Mouse (Mus musculus) intestine, embryonic 16.5 days (tissue): ENCODE measurements around the gene Cyb5b. TPM values are rescaled to one million over a fixed set of nuclear protein-coding genes. Genes with fewer than 3 reads are reported as not detected.
"Not testable (repeated sequence)": the region's sequence is repeated elsewhere in the genome, so short reads cannot be mapped to it uniquely, and the experiment has no call there.

Experiments used
- ATAC-seq: fragments of 200-750 bp; cut with Nextera tagmentation; 2 replicates; pipeline ENCODE4 v1.8.0; 2017; ENCODE audit warnings: moderate TSS enrichment, moderate library complexity
- H3K27ac ChIP-seq: fragments of 300-500 bp; sonication (generic); 2 replicates; pipeline ENCODE4 v1.5.1; 2014; ENCODE audit warnings: mild to moderate bottlenecking, low read length
- H3K27me3 ChIP-seq: fragments of 300-500 bp; sonication (generic); replicated peaks from 2 replicates; pipeline ENCODE4 v1.6.1; 2014; ENCODE audit warnings: low read length, control low read depth, mixed read lengths; ENCODE audit not compliant: control insufficient read depth, insufficient read depth
- H3K36me3 ChIP-seq: fragments of 300-500 bp; sonication (generic); 2 replicates; pipeline ENCODE4 v1.6.1; 2014; ENCODE audit warnings: low read length, control low read depth; ENCODE audit not compliant: control insufficient read depth, insufficient read depth
- H3K4me1 ChIP-seq: fragments of 300-500 bp; sonication (generic); 2 replicates; pipeline ENCODE4 v1.6.1; 2014; ENCODE audit warnings: low read length, control low read depth, mixed read lengths; ENCODE audit not compliant: control insufficient read depth, insufficient read depth
- H3K4me2 ChIP-seq: fragments of 300-500 bp; sonication (generic); 2 replicates; pipeline ENCODE4 v1.6.1; 2014; ENCODE audit warnings: low read depth, low read length, control low read depth
- H3K4me3 ChIP-seq: fragments of 300-500 bp; sonication (generic); 2 replicates; pipeline ENCODE4 v1.5.1; 2014; ENCODE audit warnings: mild to moderate bottlenecking, low read length
- H3K9ac ChIP-seq: fragments of 300-500 bp; sonication (generic); 2 replicates; pipeline ENCODE4 v1.6.1; 2014; ENCODE audit warnings: low read depth, low read length
- H3K9me3 ChIP-seq: fragments of 300-500 bp; sonication (generic); 2 replicates; pipeline ENCODE4 v1.6.1; 2016; ENCODE audit warnings: low read length, control low read depth; ENCODE audit not compliant: control insufficient read depth
- WGBS: fragments of 180-500 bp; shearing (Covaris S2); extraction: QIAGEN DNeasy Blood & Tissue Kit; methylation state at CpG from one replicate; pipeline ENCODE4 v1.1.7; 2014; 5-methylcytosine and 5-hydroxymethylcytosine counted together
- polyA plus RNA-seq: library from polyadenylated mRNA; unstranded; fragments of >200 nt; fragmentation: Nextera tagmentation; extraction: Ambion mirVana; gene quantifications from 2 replicates; pipeline ENCODE4 v1.2.1, GENCODE M21; 2015

Cyb5b gene
- polyA plus RNA-seq, 1 experiment from 2014 or later: 155 TPM

DNA sequence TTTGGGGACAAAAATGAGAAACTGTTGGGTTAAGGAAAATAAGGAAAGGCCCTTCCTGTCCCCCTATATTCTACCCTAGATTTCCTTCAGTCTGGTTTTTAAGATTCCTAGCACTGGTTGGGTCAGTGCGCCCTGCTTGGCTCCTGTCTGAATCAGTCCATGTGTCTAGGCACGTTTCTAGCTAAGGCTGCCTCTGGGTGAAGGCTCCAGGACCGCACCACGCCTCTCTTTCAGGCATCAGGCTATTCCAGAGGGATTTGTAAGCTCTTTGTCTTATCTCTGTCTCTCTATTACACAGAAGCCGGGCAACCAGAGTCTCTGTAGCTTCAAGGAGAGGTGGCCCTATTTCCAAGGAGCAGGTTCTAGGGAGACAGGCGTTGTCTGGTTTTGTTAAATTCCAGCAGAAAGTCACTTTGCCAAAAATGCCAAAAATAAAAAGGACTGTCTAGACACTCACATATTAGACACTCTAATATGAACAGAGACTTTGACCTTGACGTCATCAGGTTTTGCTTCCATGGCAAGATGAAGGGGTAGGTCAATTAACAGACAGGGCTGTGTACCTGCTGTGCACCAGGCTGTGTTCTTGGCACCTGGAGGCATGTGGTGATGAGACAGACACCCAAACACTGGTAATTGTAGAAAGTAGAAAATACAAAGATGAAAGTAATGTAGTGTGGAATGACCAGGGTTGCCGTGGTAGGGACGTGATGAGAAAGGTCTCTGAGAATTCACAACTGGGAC, 56.5 kb downstream of the Cyb5b start:
- peaks cover 3% of the 10 kb centered on the region; the same call in 1 of the 2 replicates for H3K4me1 ChIP-seq
- no peaks in the 10 kb centered on the region for H3K27me3 ChIP-seq
- WGBS: 75% methylated on average over 9 of the region's 9 CpGs
- no peaks in the 10 kb centered on the region for H3K36me3 ChIP-seq
- H3K9ac ChIP-seq: no peak overlapping the region
- no peak overlapping the region for H3K4me2 ChIP-seq
- no peaks in the 10 kb centered on the region for H3K9me3 ChIP-seq
- no peak for ATAC-seq
- H3K27ac ChIP-seq: no peak overlapping the region
- no peak overlapping the region for H3K4me3 ChIP-seq

DNA sequence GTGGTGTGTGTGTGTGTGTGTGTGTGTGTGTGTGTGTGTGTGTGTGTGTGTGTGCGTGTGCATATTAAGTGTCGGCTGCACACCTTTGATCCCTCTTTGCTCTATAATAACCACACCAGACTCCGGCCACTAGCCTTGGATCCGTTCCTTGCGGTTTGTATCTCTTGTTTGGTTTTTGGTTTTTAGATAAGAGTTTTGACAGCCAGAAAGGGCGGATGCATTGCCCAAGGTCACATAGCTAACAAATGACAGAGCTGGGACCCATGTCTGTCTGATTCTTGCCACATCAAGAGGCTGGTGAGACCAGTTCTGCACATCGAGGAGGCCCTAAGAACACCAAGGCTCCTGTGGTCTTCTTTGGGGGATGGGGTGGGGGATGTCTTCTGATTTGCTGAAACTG, 58.7 kb downstream of the Cyb5b start:
- no peak overlapping the region for H3K27ac ChIP-seq
- 68% methylated on average over 7 of the region's 7 CpGs for WGBS
- no peaks in the 10 kb centered on the region for H3K27me3 ChIP-seq
- peaks cover 3% of the 10 kb centered on the region; the same call in 1 of the 2 replicates for H3K4me1 ChIP-seq
- H3K36me3 ChIP-seq: no peaks in the 10 kb centered on the region
- H3K4me2 ChIP-seq: no peak overlapping the region
- ATAC-seq: no peak
- no peaks in the 10 kb centered on the region for H3K9me3 ChIP-seq
- H3K9ac ChIP-seq: no peak overlapping the region
- H3K4me3 ChIP-seq: no peak overlapping the region

DNA sequence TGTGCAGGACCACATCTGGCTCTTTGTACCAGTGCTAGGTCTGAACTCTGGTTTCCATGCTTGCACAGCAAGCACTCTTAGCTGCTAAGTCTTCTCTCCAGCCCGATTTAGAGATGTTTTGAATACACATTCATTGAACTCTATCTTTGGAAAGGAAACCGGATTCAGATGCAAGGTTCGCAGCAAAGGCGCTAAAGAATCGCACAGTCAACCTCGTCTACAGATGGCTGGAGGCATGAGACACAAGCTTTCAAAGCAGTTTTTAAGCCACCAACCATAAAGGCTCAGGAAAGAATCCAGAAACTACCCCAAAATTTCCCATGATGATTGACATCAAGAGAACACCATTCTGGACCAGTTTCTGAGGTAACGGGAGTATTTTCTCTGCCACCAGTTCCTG, 61.6 kb downstream of the Cyb5b start:
- H3K27me3 ChIP-seq: no peaks in the 10 kb centered on the region
- H3K4me2 ChIP-seq: no peak overlapping the region
- ATAC-seq: no peak
- H3K27ac ChIP-seq: no peak overlapping the region
- no peaks in the 10 kb centered on the region for H3K36me3 ChIP-seq
- 91% methylated on average over 7 of the region's 7 CpGs for WGBS
- H3K4me1 ChIP-seq: no peaks in the 10 kb centered on the region
- H3K9ac ChIP-seq: no peak overlapping the region
- no peaks in the 10 kb centered on the region for H3K9me3 ChIP-seq
- H3K4me3 ChIP-seq: no peak overlapping the region

DNA sequence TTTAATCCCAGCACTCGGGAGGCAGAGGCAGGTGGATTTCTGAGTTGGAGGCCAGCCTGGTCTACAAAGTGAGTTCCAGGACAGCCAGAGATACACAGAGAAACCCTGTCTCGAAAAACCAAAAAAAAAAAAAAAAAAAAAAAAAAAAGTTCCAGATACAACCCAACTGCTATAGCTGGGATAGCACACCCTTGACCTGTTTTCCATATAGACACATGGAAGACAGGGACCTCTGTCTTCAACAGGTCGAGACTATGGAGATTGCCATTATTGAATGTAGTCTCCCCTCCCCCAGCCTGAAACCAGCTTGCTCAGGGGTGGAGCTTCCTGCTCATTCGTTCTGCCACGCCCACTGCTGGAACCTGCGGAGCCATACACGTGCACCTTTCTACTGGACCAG, 66.8 kb downstream of the Cyb5b start:
- H3K4me3 ChIP-seq, H3K36me3 ChIP-seq, H3K27me3 ChIP-seq, H3K9me3 ChIP-seq, H3K4me1 ChIP-seq, H3K27ac ChIP-seq, ATAC-seq, H3K4me2 ChIP-seq, H3K9ac ChIP-seq: not testable (repeated sequence)
- 61% methylated on average over 7 of the region's 7 CpGs for WGBS

- Histone ChIP-seq H3K27ac (no peak overlapping the region), H3K4me1 (peaks cover 3% of the 10 kb centered on the region; the same call in 1 of the 2 replicates), H3K27me3 (no peaks in the 10 kb centered on the region), H3K9ac (no peak overlapping the region), H3K36me3 (no peaks in the 10 kb centered on the region), H3K4me2 (no peak overlapping the region), H3K9me3 (no peaks in the 10 kb centered on the region), H3K4me3 (no peak overlapping the region)
- ATAC-seq: no peak
- 86% methylated on average over 8 of the region's 8 CpGs for WGBS
Measured at GRCm38 (mm10) chr8:107218091-107218490, 67.7 kb downstream of the Cyb5b start.

- H3K27me3 ChIP-seq: no peaks in the 10 kb centered on the region
- no peak overlapping the region for H3K27ac ChIP-seq
- ATAC-seq: no peak
- no peak overlapping the region for H3K4me2 ChIP-seq
- peaks cover 3% of the 10 kb centered on the region; the same call in 1 of the 2 replicates for H3K4me1 ChIP-seq
- no peak overlapping the region for H3K9ac ChIP-seq
- no peaks in the 10 kb centered on the region for H3K9me3 ChIP-seq
- no peaks in the 10 kb centered on the region for H3K36me3 ChIP-seq
- WGBS: 78% methylated on average over 2 of the region's 2 CpGs
- H3K4me3 ChIP-seq: no peak overlapping the region
Measured at GRCm38 (mm10) chr8:107219078-107219477, 68.6 kb downstream of the Cyb5b start.

- 44% methylated on average over 8 of the region's 8 CpGs for WGBS
- no peak for ATAC-seq
- Histone ChIP-seq H3K9me3 (no peaks in the 10 kb centered on the region), H3K4me3 (no peak overlapping the region), H3K27me3 (no peaks in the 10 kb centered on the region), H3K27ac (no peak overlapping the region), H3K4me2 (no peak overlapping the region), H3K9ac (no peak overlapping the region), H3K36me3 (no peaks in the 10 kb centered on the region), H3K4me1 (peaks cover 3% of the 10 kb centered on the region; the same call in 1 of the 2 replicates)
Measured at GRCm38 (mm10) chr8:107221924-107222851, 71.7 kb downstream of the Cyb5b start.

DNA sequence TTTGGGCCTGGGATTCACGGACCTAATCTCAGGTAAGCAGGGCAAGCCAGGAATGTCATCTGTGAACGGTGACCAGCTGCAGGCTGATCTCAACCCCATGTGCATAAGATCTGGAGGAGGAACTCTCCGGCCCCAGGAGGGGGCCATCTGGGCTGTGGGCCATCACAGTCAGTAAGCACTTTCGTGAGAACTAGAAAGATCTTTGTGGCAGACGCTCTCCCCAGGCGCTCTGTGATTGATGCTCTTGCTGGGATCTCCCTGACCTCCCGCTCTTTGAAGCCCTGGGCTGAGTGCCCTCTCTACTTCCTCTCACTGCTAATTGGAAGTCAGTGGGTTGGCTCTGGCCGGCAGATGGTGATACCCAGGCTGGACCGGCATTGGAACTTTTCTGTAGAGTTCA, 75.7 kb downstream of the Cyb5b start:
- no peak overlapping the region for H3K27ac ChIP-seq
- 35% methylated on average over 9 of the region's 9 CpGs for WGBS
- H3K4me2 ChIP-seq: no peak overlapping the region
- H3K4me1 ChIP-seq: peaks cover 3% of the 10 kb centered on the region; the same call in 1 of the 2 replicates
- no peak overlapping the region for H3K9ac ChIP-seq
- no peak overlapping the region for H3K4me3 ChIP-seq
- H3K36me3 ChIP-seq: no peaks in the 10 kb centered on the region
- H3K27me3 ChIP-seq: no peaks in the 10 kb centered on the region
- ATAC-seq: no peak
- no peaks in the 10 kb centered on the region for H3K9me3 ChIP-seq

GRCm38 (mm10) chr8:107227011-107227626, 76.7 kb downstream of the Cyb5b start:
- H3K27ac ChIP-seq: no peak overlapping the region
- H3K4me1 ChIP-seq: peaks cover 3% of the 10 kb centered on the region; the same call in 1 of the 2 replicates
- H3K36me3 ChIP-seq: no peaks in the 10 kb centered on the region
- 52% methylated on average over 11 of the region's 11 CpGs for WGBS
- H3K27me3 ChIP-seq: no peaks in the 10 kb centered on the region
- H3K4me2 ChIP-seq: no peak overlapping the region
- no peaks in the 10 kb centered on the region for H3K9me3 ChIP-seq
- no peak overlapping the region for H3K9ac ChIP-seq
- no peak overlapping the region for H3K4me3 ChIP-seq
- ATAC-seq: no peak
